Comparison of ENCODE assay signal across 17 mouse cellular contexts in the genomic region with DNA sequence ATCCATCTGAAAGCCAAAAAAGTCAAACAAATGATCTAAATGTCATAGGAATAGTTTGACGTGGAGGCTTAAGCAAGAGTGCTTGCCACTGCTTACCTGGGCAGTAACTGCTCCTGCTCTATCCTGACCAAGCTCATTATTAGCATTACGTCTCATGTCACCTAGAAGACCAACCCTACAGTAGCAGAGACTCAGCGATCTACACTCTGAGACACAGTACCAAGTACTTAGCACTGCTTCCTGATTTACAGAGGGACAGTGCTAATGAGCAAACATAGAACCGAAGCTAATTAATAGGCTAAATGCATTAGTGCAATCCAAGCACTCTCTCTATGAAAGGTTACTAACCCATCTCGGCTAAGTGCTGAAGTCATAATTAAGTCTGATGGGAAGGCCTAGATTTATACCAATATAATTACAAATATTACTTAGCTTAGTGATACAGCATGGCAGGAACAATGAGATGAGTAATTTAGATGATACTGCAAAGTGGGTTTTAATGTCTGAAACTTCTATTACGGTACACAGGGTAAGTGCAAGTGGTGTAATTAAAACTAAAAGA.
"Had no signal": no experiment of that assay in that cellular context is flagged by ENCODE, and none has a peak within 500 bp of the region (broad histone marks: within the 10 kb centered on the region; RNA-seq: fewer than 3 reads in every experiment).

No protein-coding gene starts in this region.

- H3K4me3 ChIP-seq: limb, embryonic 15.5 days; liver, embryonic 12.5 days; midbrain, embryonic 10.5 days; myocyte; neural tube, embryonic 12.5 days had no signal

- ATAC-seq: liver, embryonic 12.5 days had no signal

- DNase-seq: kidney, adult 9 months; kidney, postnatal 36 days; layer of hippocampus, adult 9-11 months; layer of hippocampus, postnatal 36 days; lung, embryonic 14.5 days; lung, postnatal 10 days; lung, postnatal 4 days; right cerebral cortex, postnatal 4 days; spleen, adult 18-20 months; thymus, adult 18-20 months; thymus, postnatal 14 days had no signal

- H3K27me3 ChIP-seq: limb, embryonic 15.5 days; liver, embryonic 12.5 days; neural tube, embryonic 12.5 days had no signal

- H3K27ac ChIP-seq: kidney, postnatal 0 days; limb, embryonic 15.5 days; liver, embryonic 12.5 days; midbrain, embryonic 10.5 days; neural tube, embryonic 12.5 days had no signal

- H3K4me1 ChIP-seq: limb, embryonic 15.5 days; liver, embryonic 12.5 days; neural tube, embryonic 12.5 days had no signal

- H3K36me3 ChIP-seq: limb, embryonic 15.5 days; liver, embryonic 12.5 days had no signal

- H3K9ac ChIP-seq: limb, embryonic 15.5 days; liver, embryonic 12.5 days; lung, embryonic 14.5 days; neural tube, embryonic 12.5 days had no signal

- H3K9me3 ChIP-seq: limb, embryonic 15.5 days; liver, embryonic 12.5 days; midbrain, embryonic 10.5 days; neural tube, embryonic 12.5 days had no signal

- H3K4me2 ChIP-seq: limb, embryonic 15.5 days; liver, embryonic 12.5 days; lung, embryonic 14.5 days; neural tube, embryonic 12.5 days had no signal
